Mouse (Mus musculus) macrophage (primary cell): Measurements from ENCODE around the gene Adamts16. TPM values are rescaled to one million over a fixed set of nuclear protein-coding genes. Genes with fewer than 3 reads are reported as not detected.
"Not testable (repeated sequence)": the region's sequence is repeated elsewhere in the genome, so short reads cannot be mapped to it uniquely, and the experiment has no call there.

Experiments used
- H3K27ac ChIP-seq: fragments of 350-480 bp; formaldehyde crosslinking; 2 replicates; pipeline ENCODE4 v1.9.0; 2021
- H3K36me3 ChIP-seq: fragments of 350-480 bp; formaldehyde crosslinking; 2 replicates; pipeline ENCODE4 v1.9.0; 2021; ENCODE audit errors: inconsistent target
- H3K4me3 ChIP-seq: fragments of 350-480 bp; formaldehyde crosslinking; 2 replicates; pipeline ENCODE4 v1.9.0; 2021; ENCODE audit errors: inconsistent target
- H3K79me2 ChIP-seq: fragments of 350-480 bp; formaldehyde crosslinking; 2 replicates; pipeline ENCODE4 v1.9.0; 2021; ENCODE audit errors: inconsistent target
- WGBS: methylation state at CpG from one replicate; pipeline ENCODE4 v1.1.7; 2026; ENCODE audit warnings: inconsistent platforms; ENCODE audit not compliant: missing documents; 5-methylcytosine and 5-hydroxymethylcytosine counted together
- polyA plus RNA-seq: library from polyadenylated mRNA; stranded (reverse); fragments of 250-400 nt; gene quantifications from 3 replicates; pipeline ENCODE4 v1.2.4, GENCODE M21; 2018; ENCODE audit warnings: inconsistent platforms
- total RNA-seq, 78 experiments: library from RNA; depleted of rRNA; stranded (reverse); fragments of 250-400 nt; gene quantifications; 1 replicate in 9 of 78; 2 replicates in 24 of 78; 3 replicates in 43 of 78; 4 replicates in 2 of 78; pipeline ENCODE4 v1.2.4; 2018; ENCODE audit warnings: inconsistent platforms in 56 of 78

The Adamts16 gene
- total RNA-seq (2018; cell fraction: chromatin; rRNA removed) = not detected
- total RNA-seq (2018; cell fraction: cytosol; rRNA removed) = not detected
- total RNA-seq (2018; cell fraction: nucleus; rRNA removed) = not detected
- polyA plus RNA-seq = not detected in 3 replicates

- H3K79me2 ChIP-seq = no peaks in the 10 kb centered on the region
- H3K36me3 ChIP-seq = no peaks in the 10 kb centered on the region
- H3K27ac ChIP-seq = no peak within 1 kb of the TSS
- H3K4me3 ChIP-seq = no peak within 1 kb of the TSS
- 7% methylated on average over 18 of the region's 18 CpGs for WGBS
Measured at GRCm38 (mm10) chr13:70841421-70841904, at the start of gene Adamts16. Gene Adamts16, minus strand, starts transcription at chr13:70841811.

DNA sequence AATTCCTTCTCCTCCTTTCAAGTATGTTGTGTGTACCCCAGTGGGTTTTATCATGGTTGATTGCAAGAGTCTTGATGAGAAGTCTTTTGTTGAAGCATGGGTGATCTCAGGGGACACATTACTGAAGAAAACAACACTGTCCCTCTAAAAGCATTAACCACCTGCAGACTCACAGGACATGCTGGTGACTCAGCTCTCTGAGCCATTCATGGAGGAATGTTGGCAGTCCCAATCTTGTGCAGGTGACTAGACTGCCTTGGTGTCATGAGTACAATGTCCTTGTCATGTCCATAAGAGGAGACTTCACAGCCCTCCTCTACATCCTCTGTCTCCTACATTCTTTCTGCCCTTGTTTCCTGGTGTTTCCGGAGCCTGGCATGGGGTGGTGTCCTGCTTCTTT lies 45.5 kb upstream of the Adamts16 start:
- 81% methylated on average over 1 of the region's 1 CpGs for WGBS
- Histone ChIP-seq H3K4me3 (no peak overlapping the region), H3K36me3 (no peaks in the 10 kb centered on the region), H3K79me2 (no peaks in the 10 kb centered on the region), H3K27ac (no peak overlapping the region)

GRCm38 (mm10) chr13:70885006-70885405 lies 43.4 kb upstream of the Adamts16 start:
- H3K4me3 ChIP-seq = no peak overlapping the region
- no peaks in the 10 kb centered on the region for H3K36me3 ChIP-seq
- H3K27ac ChIP-seq = no peak overlapping the region
- 83% methylated on average over 2 of the region's 2 CpGs for WGBS
- no peaks in the 10 kb centered on the region for H3K79me2 ChIP-seq

- H3K4me3 ChIP-seq = no peak overlapping the region
- whole genome bisulfite sequencing = 66% methylated on average over 12 of the region's 12 CpGs
- no peak overlapping the region for H3K27ac ChIP-seq
- H3K79me2 ChIP-seq = no peaks in the 10 kb centered on the region
- no peaks in the 10 kb centered on the region for H3K36me3 ChIP-seq
Measured at GRCm38 (mm10) chr13:70883891-70884890, 42.6 kb upstream of the Adamts16 start.

DNA sequence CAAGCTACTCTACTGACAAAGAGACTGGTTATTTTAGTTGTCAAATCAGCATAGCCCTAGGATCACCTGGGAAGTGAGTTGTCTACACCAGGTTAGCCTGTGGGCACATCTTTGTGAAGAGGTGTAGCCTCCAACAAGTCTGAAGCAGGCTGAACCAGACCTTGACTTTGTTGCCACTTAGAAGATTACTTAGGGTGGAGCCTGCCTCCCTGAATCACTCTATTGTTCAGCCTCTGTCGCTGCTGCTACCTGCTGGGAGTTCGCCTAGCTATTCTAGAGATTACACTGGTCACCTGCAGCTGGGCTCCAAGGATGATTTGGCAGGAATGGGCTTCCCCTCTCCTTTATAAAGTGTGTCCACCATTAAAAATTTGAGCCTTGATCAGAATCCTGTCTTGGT lies 38.4 kb upstream of the Adamts16 start:
- not testable (repeated sequence) for H3K79me2 ChIP-seq, H3K36me3 ChIP-seq, H3K27ac ChIP-seq, H3K4me3 ChIP-seq
- 82% methylated on average over 2 of the region's 2 CpGs for WGBS

- WGBS = 90% methylated on average over 1 of the region's 1 CpGs
- no peaks in the 10 kb centered on the region for H3K36me3 ChIP-seq
- H3K4me3 ChIP-seq = no peak overlapping the region
- H3K79me2 ChIP-seq = no peaks in the 10 kb centered on the region
- H3K27ac ChIP-seq = no peak overlapping the region
Measured at GRCm38 (mm10) chr13:70877550-70877913, 35.9 kb upstream of the Adamts16 start.

- Histone ChIP-seq H3K4me3 (no peak overlapping the region), H3K79me2 (no peaks in the 10 kb centered on the region), H3K27ac (no peak overlapping the region), H3K36me3 (no peaks in the 10 kb centered on the region)
- 92% methylated on average over 10 of the region's 10 CpGs for WGBS
Measured at GRCm38 (mm10) chr13:70876648-70877549, 35.3 kb upstream of the Adamts16 start.

DNA sequence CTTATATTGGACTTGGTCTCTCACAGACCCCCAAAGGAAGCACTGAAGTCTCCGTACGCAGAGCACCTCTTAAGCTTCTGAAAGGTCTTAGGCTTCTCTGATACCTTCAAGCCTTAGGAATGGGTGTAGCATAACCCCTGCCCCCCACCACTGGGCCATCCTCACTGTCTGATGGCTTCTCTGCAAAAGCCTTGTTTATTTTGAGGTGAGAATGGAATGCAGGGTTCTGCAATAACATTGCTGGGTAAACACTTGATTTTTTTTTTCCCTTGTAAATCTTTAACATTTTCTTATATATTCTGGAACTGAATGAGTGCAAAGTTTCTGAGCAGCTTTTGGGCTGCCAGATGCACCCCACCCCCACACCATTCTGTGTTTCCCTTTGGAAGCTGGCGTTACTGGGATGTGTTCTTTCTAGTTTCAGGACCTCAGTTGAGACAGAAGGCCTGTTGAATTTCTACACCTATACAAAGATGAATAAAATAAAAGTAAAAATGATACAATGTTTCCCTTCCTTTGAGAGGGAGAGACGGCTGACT lies 33.9 kb upstream of the Adamts16 start:
- 88% methylated on average over 4 of the region's 4 CpGs for whole genome bisulfite sequencing
- Histone ChIP-seq H3K4me3 (no peak overlapping the region), H3K36me3 (no peaks in the 10 kb centered on the region), H3K79me2 (no peaks in the 10 kb centered on the region), H3K27ac (no peak overlapping the region)

- H3K4me3 ChIP-seq = no peak overlapping the region
- H3K36me3 ChIP-seq = no peaks in the 10 kb centered on the region
- H3K27ac ChIP-seq = no peak overlapping the region
- no peaks in the 10 kb centered on the region for H3K79me2 ChIP-seq
Measured at GRCm38 (mm10) chr13:70874741-70875140, 33.1 kb upstream of the Adamts16 start.

DNA sequence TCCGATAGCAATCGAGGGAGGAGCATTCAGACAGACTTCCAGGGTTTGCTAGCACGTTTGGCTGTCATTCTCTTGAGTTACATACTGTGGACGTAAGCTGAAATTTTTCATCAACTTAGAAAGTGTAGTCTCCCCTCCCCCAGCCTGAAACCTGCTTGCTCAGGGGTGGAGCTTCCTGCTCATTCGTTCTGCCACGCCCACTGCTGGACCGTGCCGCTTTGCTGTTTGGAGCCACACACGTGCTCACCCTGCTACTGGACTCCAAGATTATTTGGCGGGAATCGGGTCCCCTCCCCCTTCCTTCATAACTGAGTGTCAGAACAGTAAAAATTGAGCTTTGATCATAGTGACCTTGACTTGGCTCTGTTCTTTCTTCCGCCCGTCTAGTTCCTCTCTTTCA lies 32.2 kb upstream of the Adamts16 start:
- not testable (repeated sequence) for H3K79me2 ChIP-seq, H3K27ac ChIP-seq, H3K36me3 ChIP-seq, H3K4me3 ChIP-seq
- 79% methylated on average over 7 of the region's 13 CpGs for WGBS

DNA sequence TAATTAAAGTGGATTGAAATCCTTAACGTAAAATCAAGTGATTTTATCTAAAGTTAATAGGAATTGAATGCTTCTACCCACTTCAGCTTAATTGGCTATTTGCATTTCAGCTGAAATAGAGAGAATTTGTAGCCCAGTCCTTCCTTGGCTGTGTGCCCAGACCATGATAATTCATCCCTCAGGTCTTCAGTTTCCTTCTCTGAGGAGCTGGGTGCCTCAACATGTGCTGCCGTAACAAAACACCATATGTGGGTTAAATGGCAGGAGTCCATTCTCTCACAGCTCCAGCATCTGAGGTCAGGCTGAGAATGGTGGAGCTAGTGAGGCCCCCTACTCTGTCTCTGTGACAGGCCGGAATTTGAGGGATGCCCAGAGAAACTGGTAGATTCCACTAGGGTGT lies 29.4 kb upstream of the Adamts16 start:
- H3K4me3 ChIP-seq = no peak overlapping the region
- H3K27ac ChIP-seq = no peak overlapping the region
- WGBS = 84% methylated on average over 3 of the region's 3 CpGs
- no peaks in the 10 kb centered on the region for H3K79me2 ChIP-seq
- H3K36me3 ChIP-seq = no peaks in the 10 kb centered on the region

- Histone ChIP-seq H3K79me2 (no peaks in the 10 kb centered on the region), H3K4me3 (no peak overlapping the region), H3K27ac (no peak overlapping the region), H3K36me3 (no peaks in the 10 kb centered on the region)
- WGBS = 89% methylated on average over 11 of the region's 11 CpGs
Measured at GRCm38 (mm10) chr13:70866971-70867625, 25.5 kb upstream of the Adamts16 start.

DNA sequence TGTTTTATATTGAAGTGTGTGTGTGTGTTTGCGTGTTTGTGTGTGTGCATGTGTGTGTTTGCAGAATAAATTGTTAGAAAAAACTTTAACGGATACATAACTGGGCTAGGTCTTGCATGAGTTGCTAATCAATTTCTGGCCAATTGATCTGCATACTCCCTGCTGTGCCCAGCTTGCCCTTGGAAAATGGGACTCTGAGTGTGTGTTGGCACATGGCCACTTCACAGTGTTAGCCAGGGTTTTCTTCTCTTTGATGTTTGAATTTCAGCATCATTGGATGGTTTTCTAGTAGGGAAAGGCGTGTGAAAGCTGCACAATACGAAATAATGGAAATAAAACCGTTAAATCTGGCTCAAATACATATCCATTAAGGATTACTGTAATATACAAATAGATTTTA lies 24.3 kb upstream of the Adamts16 start:
- H3K79me2 ChIP-seq = no peaks in the 10 kb centered on the region
- 83% methylated on average over 5 of the region's 5 CpGs for WGBS
- no peak overlapping the region for H3K4me3 ChIP-seq
- H3K36me3 ChIP-seq = no peaks in the 10 kb centered on the region
- H3K27ac ChIP-seq = no peak overlapping the region
